In genomic region chr6:17281757-17282092, GRCm38 (mm10) we compare ENCODE assay signal across 8 mouse cellular contexts. TPM values are rescaled to one million over a fixed set of nuclear protein-coding genes. Genes with fewer than 3 reads are reported as not detected.
A peak's percentile ranks its signal among the peaks of the same experiment; 100 is the strongest.
DNase-seq lines count a peak whose midpoint lies in the region; ATAC-seq and TF ChIP-seq lines count a peak whose summit lies in the region.

No protein-coding gene starts in this region.

- H3K4me2 ChIP-seq in heart, embryonic 14.5 days (ENCODE audit: low read length) = peak overlapping the region; percentile 93
- H3K4me2 ChIP-seq in liver, embryonic 11.5 days = peak overlapping the region; percentile 80

- TF ChIP-seq CTCF in heart, adult 2 months (IDR thresholded peaks at IDR 0.05) = no peak
- TF ChIP-seq CTCF in bone marrow macrophage, adult 2 months (IDR thresholded peaks at IDR 0.05; ENCODE audit: low read depth, low read length) = no peak
- no peak for TF ChIP-seq CTCF in olfactory bulb, adult 2 months (IDR thresholded peaks at IDR 0.05; ENCODE audit: insufficient read depth, low read depth, low read length)

- no peaks in the 10 kb centered on the region for H3K27me3 ChIP-seq in heart, adult 2 months (ENCODE audit: control insufficient read depth, insufficient read depth, low read length)
- H3K27me3 ChIP-seq in heart, embryonic 14.5 days (ENCODE audit: control insufficient read depth, insufficient read depth, low read length) = 0 out of 2 replicates have a peak, but pooled peaks cover 5% of the 10 kb centered on the region
- no peaks in the 10 kb centered on the region for H3K27me3 ChIP-seq in liver, embryonic 11.5 days (replicated peaks; ENCODE audit: control insufficient read depth, insufficient read depth, low read length)

- no peaks in the 10 kb centered on the region for H3K9me3 ChIP-seq in heart, embryonic 14.5 days (ENCODE audit: control insufficient read depth, low read length)
- no peaks in the 10 kb centered on the region for H3K9me3 ChIP-seq in liver, embryonic 11.5 days (ENCODE audit: control insufficient read depth, low read length)

- WGBS in heart, adult 2 months = 15% methylated on average over 8 of the region's 8 CpGs
- 20% methylated on average over 8 of the region's 8 CpGs for WGBS in heart, embryonic 14.5 days
- WGBS in liver, embryonic 11.5 days = 15% methylated on average over 8 of the region's 8 CpGs
- 33% methylated on average over 8 of the region's 8 CpGs for WGBS in olfactory bulb, adult 2 months

- no peak for ATAC-seq in heart, embryonic 14.5 days (ENCODE audit: insufficient number of reproducible peaks, insufficient read depth, low FRiP score, low read depth)
- ATAC-seq in liver, embryonic 11.5 days (replicated peaks; ENCODE audit: low FRiP score) = peak; percentile 34; the same call in 1 of the 2 replicates

- intact Hi-C loops in heart, adult 2 months (cut with DNase I) = loop anchor here (1.0 kb wide), 3 partner anchors 27 to 111 kb away; no protein-coding TSS in a partner anchor

- TF ChIP-seq EP300 in heart, adult 2 months (IDR thresholded peaks at IDR 0.05; ENCODE audit: insufficient read depth, low read depth, low read length) = no peak

- peak overlapping the region; percentile 54 for H3K4me3 ChIP-seq in heart, adult 2 months
- H3K4me3 ChIP-seq in bone marrow macrophage, adult 2 months (ENCODE audit: insufficient read depth, low read length) = peak overlapping the region; percentile 74
- peak overlapping the region; percentile 46 to 59 for H3K4me3 ChIP-seq in heart, embryonic 14.5 days (ENCODE audit: control insufficient read depth in 1 of 2, insufficient read depth in 1 of 2, low read depth in 1 of 2, low read length in 2 of 2)
- H3K4me3 ChIP-seq in liver, embryonic 11.5 days (ENCODE audit: low read depth, low read length) = peak overlapping the region; percentile 48
- peak overlapping the region; percentile 58 for H3K4me3 ChIP-seq in olfactory bulb, adult 2 months (ENCODE audit: insufficient read depth, low read depth, low read length)

- TF ChIP-seq POLR2A in heart, adult 2 months (IDR thresholded peaks at IDR 0.05; ENCODE audit: insufficient read depth, low read depth, low read length) = no peak
- no peak for TF ChIP-seq POLR2A in bone marrow macrophage, adult 2 months (IDR thresholded peaks at IDR 0.05; ENCODE audit: borderline replicate concordance, low read depth, low read length)
- TF ChIP-seq POLR2A in olfactory bulb, adult 2 months (IDR thresholded peaks at IDR 0.05; ENCODE audit: insufficient read depth, low read depth, low read length) = no peak

- DNase-seq in heart, adult 2 months = peak in 1 of 2 experiments; percentile 40
- no peak for DNase-seq in heart, adult 8-10 months (ENCODE audit: low spot score)
- DNase-seq in liver, embryonic 11.5 days (ENCODE audit: low spot score) = no peak
- DNase-seq in testis, postnatal 14 days (ENCODE audit: low spot score) = no peak
- DNase-seq in embryo, embryonic 10.5 days (ENCODE audit: low spot score) = no peak

- peak overlapping the region; percentile 69 for H3K9ac ChIP-seq in heart, adult 2 months (ENCODE audit: low read depth, low read length)
- peak overlapping the region; percentile 74 for H3K9ac ChIP-seq in heart, embryonic 14.5 days (ENCODE audit: low read length)
- H3K9ac ChIP-seq in liver, embryonic 11.5 days (ENCODE audit: low read depth, low read length) = no peak overlapping the region

- H3K4me1 ChIP-seq in heart, adult 2 months (ENCODE audit: control insufficient read depth, insufficient read depth, low read length) = peaks cover 5% of the 10 kb centered on the region
- H3K4me1 ChIP-seq in bone marrow macrophage, adult 2 months (ENCODE audit: control insufficient read depth, insufficient read depth, low read length) = peaks cover 35% of the 10 kb centered on the region
- H3K4me1 ChIP-seq in heart, embryonic 14.5 days (ENCODE audit: control insufficient read depth in 2 of 2, insufficient read depth in 2 of 2, low read length in 2 of 2) = peaks cover 3 to 8% of the 10 kb centered on the region in 2 experiments; a peak in 2 of 4 replicates
- H3K4me1 ChIP-seq in liver, embryonic 11.5 days (replicated peaks; ENCODE audit: control insufficient read depth, insufficient read depth, low read length) = no peaks in the 10 kb centered on the region
- H3K4me1 ChIP-seq in olfactory bulb, adult 2 months (ENCODE audit: control insufficient read depth, insufficient read depth, low read length) = peaks cover 10% of the 10 kb centered on the region; the same call in 1 of the 2 replicates

- H3K79me2 ChIP-seq in heart, adult 2 months (replicated peaks; ENCODE audit: control insufficient read depth, insufficient read depth, low read length) = no peaks in the 10 kb centered on the region

- H3K27ac ChIP-seq in heart, adult 2 months = peak overlapping the region; percentile 98
- peak overlapping the region; percentile 86 for H3K27ac ChIP-seq in bone marrow macrophage, adult 2 months (ENCODE audit: insufficient read depth, low read depth, low read length)
- peak overlapping the region; percentile 84 to 85 for H3K27ac ChIP-seq in heart, embryonic 14.5 days (replicated peaks in 1 of 2; ENCODE audit: control insufficient read depth in 1 of 2, insufficient read depth in 1 of 2, low read depth in 2 of 2, low read length in 2 of 2)
- no peak overlapping the region for H3K27ac ChIP-seq in liver, embryonic 11.5 days (ENCODE audit: low read depth, low read length)
- no peak overlapping the region for H3K27ac ChIP-seq in olfactory bulb, adult 2 months (ENCODE audit: insufficient read depth, low read depth, low read length)

- peaks cover 18% of the 10 kb centered on the region for H3K36me3 ChIP-seq in heart, adult 2 months (ENCODE audit: control insufficient read depth, insufficient read depth, low read length)
- no peaks in the 10 kb centered on the region for H3K36me3 ChIP-seq in heart, embryonic 14.5 days (ENCODE audit: control insufficient read depth, insufficient read depth, low read length)
- no peaks in the 10 kb centered on the region for H3K36me3 ChIP-seq in liver, embryonic 11.5 days (ENCODE audit: control insufficient read depth, insufficient read depth, low read length)

RNA-seq across cellular contexts. Expression of gene Cav2, which starts 0.7 kb away (rescaled TPM):
- 10 to 100 TPM; 40.7 to 44.8 TPM for total RNA-seq in heart, adult 2 months (2021)
- 54.2 and 69.5 TPM in 2 replicates for polyA plus RNA-seq in heart, adult 2 months (2012; rRNA removed)
- total RNA-seq in heart, adult 8-10 months (2022) = 10 to 100 TPM; 28.1 to 43.5 (median 41.9) TPM
- polyA plus RNA-seq in bone marrow macrophage, adult 2 months (2012; ENCODE audit: insufficient read depth, insufficient read length, missing spikeins) = 66.4 and 70.8 TPM in 2 replicates
- polyA plus RNA-seq in heart, embryonic 14.5 days (2014; fragmentation: Nextera tagmentation; extraction: Ambion mirVana) = 34.2 and 35.8 TPM in 2 replicates
- polyA plus RNA-seq in liver, embryonic 11.5 days (2014; fragmentation: Nextera tagmentation; extraction: Ambion mirVana) = 3.4 and 3.8 TPM in 2 replicates
- polyA plus RNA-seq in olfactory bulb, adult 2 months (2012; ENCODE audit: insufficient read depth, insufficient read length, low replicate concordance, missing spikeins) = not detected in 2 replicates

RNA-seq across cellular contexts. Expression of gene Cav1, which starts 24.4 kb away (rescaled TPM):
- total RNA-seq in heart, adult 2 months (2021) = 100 to 1,000 TPM; 207 to 212 TPM
- polyA plus RNA-seq in heart, adult 2 months (2012; rRNA removed) = 483 and 602 TPM in 2 replicates
- total RNA-seq in heart, adult 8-10 months (2022) = 100 to 1,000 TPM; 156 to 240 (median 203) TPM
- polyA plus RNA-seq in bone marrow macrophage, adult 2 months (2012; ENCODE audit: insufficient read depth, insufficient read length, missing spikeins) = 11.6 and 13.7 TPM in 2 replicates
- 287 and 313 TPM in 2 replicates for polyA plus RNA-seq in heart, embryonic 14.5 days (2014; fragmentation: Nextera tagmentation; extraction: Ambion mirVana)
- 8.4 and 9.4 TPM in 2 replicates for polyA plus RNA-seq in liver, embryonic 11.5 days (2014; fragmentation: Nextera tagmentation; extraction: Ambion mirVana)
- not detected in 2 replicates for polyA plus RNA-seq in olfactory bulb, adult 2 months (2012; ENCODE audit: insufficient read depth, insufficient read length, low replicate concordance, missing spikeins)

Comparison
In these comparisons a context has a peak if more than half of its experiments do, and no peak if none do; other contexts are left out.
1. H3K27ac ChIP-seq: peak in heart, adult 2 months (single experiment), bone marrow macrophage, adult 2 months (single experiment) and heart, embryonic 14.5 days (2 of 2); none in liver, embryonic 11.5 days (single experiment) and olfactory bulb, adult 2 months (single experiment).
2. RNA of gene Cav1, which starts 24.4 kb away (polyA plus RNA-seq): 483 to 602 TPM in heart, adult 2 months, 287 to 313 TPM in heart, embryonic 14.5 days and not detected in olfactory bulb, adult 2 months; 11.6 to 13.7 TPM in bone marrow macrophage, adult 2 months and 8.4 to 9.4 TPM in liver, embryonic 11.5 days; every median in the first group is over 10 times any median in the second.
3. Peak in every context shown above with its lines, with median percentiles within 50 percentile points of each other: H3K4me3 ChIP-seq.